Mouse (Mus musculus) embryonic fibroblast, embryonic 13.5 days (primary cell): ENCODE results near the gene Sympk.

ENCODE experiments used
- CTCF ChIP-seq: IDR thresholded peaks from 2 replicates; pipeline ENCODE4 v1.5.1; 2011; ENCODE audit warnings: mild to moderate bottlenecking, control low read depth, low read length, moderate library complexity, borderline replicate concordance; ENCODE audit not compliant: insufficient read depth
- POLR2A ChIP-seq: IDR thresholded peaks from 2 replicates; pipeline ENCODE4 v1.6.1; 2011; ENCODE audit warnings: low read depth, mild to moderate bottlenecking, control low read depth, low read length, moderate library complexity

- no peak for TF ChIP-seq POLR2A
- TF ChIP-seq CTCF = no peak
Measured at GRCm38 (mm10) chr7:19007026-19007977, 16.9 kb upstream of the Sympk start.
